Mouse (Mus musculus): ENCODE data around the gene Msi1.
A peak's percentile ranks its signal among the peaks of the same experiment; 100 is the strongest.
"Not testable (repeated sequence)": the region's sequence is repeated elsewhere in the genome, so short reads cannot be mapped to it uniquely, and the experiment has no call there.

Gene Msi1

DNA sequence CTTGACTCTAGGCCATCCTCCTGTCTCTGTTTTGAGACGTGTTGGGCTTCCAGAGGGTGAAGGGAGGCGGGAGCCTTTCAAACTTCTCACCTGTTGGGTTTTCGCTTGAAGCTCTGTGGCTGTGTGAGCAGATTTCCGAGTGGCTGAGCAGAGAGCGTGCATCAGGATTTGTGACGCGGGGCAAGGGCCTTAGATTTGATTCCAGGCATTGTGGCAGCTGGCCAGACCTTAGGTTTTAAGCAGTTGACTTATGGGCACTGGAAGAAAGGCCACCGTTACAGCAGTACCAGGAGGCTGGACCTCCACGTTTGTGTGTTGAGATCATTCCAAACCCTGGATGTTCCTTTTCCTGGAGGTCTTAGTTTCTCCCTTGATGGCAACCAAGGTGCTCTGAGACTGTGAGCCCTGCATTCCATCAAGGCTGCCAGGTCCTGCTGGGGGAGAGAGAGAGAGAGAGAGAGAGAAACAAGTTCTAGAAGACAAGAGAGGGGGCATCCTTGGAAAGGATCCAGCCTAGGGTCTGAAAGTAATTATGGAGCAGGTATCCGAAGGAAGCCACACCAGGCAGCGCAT lies 5.0 kb downstream of the Msi1 start:
- DNase-seq: no peak

DNA sequence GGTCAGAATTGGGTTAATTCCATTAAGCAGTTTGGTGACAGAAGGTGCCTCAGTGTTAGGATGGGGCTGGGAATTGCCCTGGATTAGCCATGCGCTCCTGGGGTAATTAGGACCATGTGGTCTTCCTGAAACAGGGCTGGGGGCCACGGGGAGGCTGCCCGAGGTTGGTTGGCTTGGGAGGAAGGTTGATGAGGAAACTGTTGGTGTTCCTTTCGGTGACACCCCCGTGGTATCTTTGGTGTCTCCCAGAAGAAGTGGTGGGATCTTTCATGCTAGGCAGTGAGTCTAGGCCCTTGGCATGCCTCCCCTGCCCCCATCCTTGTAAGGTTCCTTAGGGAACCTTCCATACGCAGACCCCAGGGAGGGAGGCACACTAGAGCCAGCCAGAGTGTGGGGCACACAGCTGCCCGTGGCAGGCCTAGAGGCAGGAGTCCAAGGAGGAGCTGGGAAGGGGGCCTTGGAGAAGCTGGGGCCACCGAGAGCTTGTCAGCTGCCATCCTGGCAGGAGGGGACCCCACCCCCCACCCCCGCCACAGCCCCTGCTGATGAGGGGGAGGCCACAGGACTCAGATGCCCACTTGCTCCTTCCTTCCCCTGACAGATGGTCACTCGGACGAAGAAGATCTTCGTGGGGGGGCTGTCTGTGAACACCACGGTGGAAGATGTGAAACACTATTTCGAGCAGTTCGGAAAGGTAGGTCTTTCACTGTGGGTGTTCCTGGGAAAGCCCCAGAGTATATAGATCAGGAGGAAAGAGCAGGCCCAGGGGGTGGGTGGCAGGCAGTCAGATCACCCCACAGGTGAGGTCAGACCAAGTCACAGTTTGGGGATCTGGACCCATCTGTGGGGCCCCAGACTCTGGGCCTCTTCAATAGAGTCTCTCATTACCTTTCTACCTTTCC lies 5.7 kb downstream of the Msi1 start:
- DNase-seq: no peak

DNA sequence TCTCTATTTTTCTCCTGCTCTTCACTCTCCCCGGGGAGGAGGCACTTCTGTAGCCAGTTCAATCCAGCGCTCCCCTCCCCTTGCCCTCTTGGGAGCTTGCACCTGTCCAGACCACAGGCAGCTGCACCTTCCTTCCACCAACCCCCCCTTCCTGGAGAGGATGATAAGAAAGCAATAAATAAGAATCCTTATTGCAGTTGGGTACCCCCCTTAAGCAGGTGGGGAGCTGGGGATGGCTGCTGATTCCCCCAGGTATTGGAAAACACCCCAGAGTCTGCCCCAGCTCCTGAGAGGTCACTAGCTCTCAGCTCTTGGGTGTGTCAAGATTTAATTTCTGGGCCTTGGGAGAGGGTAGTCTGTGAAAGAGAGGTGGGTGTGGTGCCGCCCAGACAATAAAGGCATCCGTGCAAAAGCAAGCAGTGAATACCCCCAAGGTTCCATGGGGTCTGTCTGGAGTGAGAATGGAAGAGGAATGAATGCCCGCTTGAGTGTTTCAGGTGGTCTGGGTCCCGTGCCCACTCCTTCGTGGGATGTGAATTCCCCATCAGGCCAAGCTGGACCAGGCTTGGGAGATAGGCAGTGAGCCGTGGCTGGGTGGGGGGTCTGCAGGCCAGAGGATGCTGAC lies 6.5 kb downstream of the Msi1 start:
- DNase-seq: no peak

DNA sequence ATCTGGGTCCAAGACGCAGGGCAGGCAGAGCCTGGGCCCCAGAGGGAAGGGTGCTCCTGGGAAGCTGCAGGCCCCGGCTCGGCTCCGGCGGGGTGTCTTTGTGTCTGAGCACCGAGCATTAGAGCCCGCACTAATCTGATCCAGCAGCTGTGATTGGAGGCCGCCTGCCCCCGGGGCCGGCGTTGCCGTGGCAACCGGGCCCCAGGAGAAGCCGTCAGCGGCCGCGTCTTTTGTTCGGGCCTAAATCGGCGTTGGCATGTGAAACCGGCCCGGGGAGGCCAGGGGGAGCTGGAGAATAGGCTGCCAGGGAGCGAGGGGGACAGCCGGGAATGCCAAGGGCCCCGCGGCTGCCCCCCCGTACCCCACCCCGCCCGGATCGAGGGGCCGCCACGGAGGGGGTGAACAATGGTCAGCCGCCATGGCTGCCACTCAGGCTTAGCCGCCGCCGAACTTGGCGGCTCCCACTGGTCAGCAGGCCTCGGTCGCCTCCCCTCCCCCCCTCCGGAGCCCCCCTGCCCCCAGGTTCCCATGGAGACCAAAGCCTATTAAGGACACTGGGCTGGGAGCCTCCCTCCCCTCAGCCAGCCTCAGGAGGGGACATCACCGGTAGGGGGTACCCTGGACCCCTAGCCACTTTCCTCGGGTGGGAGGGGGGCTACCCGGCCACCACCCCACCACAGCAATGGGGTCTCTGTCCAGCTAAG lies 7.2 kb downstream of the Msi1 start:
- no peak for DNase-seq

DNA sequence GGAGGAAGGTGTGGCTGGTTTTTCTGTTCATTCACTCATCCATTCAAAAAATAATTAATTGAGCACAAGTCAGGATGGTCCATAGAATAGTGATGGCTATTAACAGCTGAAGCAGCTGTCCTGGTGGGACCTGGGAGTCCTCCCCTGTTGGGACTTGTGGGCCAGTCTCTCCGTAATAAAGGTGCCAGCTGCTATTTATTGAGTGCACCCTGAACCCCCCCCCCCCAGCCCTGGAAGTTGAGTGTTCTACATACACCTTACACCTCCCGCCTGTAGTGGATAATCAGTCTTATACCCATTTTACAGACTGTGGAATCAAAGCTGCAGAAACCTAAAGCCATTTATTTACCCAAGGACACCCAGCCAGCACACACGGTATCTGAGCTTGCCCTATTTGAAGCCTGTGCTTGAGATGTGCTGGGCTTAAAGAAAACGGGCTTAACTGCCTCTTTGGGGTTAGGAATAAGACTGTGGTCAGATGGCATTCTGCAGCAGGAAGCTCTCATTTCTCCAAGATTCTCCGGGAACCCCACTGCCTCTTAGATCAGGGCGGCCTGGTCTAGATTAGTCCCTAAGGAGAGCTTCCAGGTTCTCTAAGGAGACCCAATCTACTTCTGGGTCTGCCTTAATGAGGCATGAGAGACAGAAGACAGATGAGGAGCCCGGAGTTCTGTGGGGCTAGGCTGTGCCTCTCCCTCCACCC lies 8.0 kb downstream of the Msi1 start:
- DNase-seq: no peak

DNA sequence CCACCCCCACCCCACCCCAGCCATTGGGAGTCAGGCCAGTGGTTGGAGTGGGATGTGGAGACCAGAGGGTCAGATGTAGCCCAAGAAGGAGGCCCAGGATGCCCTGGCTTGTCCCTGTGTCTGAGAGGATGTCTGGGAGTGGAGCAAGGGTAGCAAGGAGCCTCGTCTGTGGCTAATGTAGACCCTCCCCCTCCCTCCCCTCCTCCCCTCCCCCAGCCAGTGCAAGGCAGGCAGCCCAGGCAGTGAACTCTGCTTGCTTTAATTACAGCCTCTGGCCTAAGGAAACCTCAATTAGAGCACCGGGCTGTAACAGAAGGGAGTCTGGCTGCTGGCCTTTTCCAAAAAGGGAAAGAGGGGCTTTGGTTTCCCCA lies 8.5 kb downstream of the Msi1 start:
- DNase-seq: no peak

DNA sequence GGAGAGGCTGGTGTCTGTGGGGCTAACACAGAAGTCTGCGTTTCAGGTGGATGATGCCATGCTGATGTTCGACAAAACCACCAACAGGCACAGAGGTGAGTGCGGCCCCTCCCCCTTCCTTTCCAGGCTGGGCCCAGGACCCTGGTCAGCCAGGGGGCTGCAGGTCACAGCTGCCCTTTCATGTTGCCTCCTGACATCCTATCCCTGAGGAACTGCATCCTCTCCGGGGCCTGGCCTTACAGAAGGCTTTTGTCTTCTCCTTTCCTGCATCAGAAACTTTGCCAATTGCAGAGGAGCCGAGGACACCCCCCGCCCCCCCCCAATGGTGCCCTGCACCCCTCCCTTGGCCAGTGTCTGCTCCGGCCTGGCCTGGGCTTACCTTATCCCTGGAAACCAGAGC lies 9.3 kb downstream of the Msi1 start:
- DNase-seq: no peak

DNA sequence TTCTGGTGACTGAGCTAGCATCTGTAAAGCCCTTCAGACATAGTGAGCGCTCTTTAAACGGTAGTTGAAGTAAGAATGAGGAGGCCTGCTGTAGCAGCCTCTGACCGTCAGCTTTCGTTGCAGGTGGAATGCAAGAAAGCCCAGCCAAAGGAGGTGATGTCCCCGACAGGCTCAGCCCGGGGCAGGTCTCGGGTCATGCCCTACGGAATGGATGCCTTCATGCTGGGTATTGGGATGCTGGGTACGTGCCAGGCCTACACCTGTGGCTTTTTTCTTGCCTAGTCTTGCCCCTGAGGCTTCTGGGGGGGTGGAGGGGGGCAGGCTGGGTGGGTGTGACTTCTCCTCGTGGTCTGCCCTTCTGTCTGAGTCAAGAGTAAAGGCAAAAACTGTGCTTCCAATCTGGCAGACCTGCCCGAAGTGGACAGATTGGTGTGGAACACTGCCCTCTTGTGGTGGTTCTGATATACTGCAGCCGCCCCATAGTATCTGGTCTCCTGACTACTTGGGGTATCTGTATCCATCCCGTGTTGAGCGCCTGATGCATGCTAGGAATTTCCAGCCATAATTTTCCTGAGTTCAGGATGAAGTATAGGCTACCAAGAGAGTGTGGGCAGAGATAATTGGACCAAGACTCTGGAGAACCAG lies 11.9 kb downstream of the Msi1 start:
- peak; percentile 27 to 52 for DNase-seq

DNA sequence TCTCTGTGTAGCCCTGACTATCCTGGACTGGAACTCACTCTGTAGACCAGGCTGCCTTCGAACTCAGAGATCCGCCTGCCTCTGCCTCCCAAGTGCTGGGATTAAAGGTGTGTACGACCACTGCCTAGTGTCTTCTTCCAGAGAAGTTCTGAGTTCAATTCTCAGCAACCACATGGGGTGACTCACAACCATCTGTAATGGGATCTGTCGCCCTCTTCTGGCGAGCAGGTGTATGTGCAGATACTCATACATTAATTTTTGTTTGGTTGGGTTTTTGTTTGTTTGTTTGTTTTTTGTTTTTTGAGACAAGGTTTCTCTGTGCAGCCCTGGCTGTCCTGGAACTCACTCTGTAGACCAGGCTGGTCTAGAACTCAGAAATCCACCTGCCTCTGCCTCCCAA lies 13.3 kb downstream of the Msi1 start:
- DNase-seq: not testable (repeated sequence)

DNA sequence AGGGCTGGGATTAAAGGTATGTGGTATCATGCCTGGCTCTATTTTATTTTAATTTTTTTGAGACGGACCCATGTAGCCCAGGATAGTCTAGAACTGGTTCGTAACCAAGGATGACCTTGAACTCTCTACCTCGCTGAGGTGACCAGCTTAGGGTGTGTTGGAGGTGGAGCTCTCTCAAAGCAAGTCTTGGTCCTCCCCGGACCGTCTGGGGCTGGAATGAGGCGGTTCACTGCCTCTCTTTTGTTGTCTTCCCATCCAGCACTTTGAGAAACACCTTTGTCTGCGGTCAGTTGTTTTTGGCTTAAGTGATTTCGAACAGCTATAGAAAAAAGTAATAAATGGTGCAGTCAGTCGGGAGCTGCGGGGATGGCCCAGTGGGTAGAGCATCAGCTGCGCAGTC lies 14.7 kb downstream of the Msi1 start:
- no peak for DNase-seq

DNA sequence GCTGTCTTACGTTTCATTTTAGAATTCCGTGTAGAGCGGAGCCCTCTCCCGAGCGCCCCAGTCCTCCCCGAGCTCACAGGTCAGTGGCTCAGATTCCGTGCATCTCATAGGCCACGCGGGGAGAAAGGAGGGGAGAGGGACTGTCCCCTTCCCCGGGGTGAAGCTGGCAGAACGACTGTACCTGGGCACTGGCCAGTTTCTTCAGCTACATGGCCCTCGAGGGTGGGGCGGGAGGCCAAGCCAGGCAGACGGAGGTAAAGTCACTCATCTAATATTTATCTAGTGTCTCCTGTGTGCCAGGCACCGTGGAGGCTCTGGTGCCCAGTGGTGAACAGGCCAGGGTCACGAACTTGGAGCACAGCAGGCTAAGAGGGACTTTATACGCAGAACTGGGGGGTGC lies 17.7 kb downstream of the Msi1 start:
- no peak for DNase-seq

DNA sequence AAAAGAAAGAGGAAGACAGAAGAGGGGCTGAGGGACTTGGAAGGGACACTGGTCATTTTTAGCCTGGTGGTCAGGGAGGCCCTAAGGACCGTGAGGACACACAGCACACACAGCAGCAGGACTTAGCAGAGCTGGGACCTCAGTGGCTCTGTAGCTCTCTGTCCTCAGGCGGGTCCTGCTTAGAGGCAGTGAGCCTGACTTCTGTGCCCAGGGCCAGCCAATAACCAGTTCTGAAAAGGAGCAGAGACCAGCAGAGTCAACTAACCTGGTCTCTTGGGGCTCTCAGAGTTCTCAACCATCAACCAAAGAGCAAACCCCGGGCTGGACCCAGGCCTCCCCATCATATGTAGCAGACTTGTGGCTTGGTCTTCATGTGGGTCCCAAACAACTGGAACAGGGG lies 19.8 kb downstream of the Msi1 start:
- no peak for DNase-seq

DNA sequence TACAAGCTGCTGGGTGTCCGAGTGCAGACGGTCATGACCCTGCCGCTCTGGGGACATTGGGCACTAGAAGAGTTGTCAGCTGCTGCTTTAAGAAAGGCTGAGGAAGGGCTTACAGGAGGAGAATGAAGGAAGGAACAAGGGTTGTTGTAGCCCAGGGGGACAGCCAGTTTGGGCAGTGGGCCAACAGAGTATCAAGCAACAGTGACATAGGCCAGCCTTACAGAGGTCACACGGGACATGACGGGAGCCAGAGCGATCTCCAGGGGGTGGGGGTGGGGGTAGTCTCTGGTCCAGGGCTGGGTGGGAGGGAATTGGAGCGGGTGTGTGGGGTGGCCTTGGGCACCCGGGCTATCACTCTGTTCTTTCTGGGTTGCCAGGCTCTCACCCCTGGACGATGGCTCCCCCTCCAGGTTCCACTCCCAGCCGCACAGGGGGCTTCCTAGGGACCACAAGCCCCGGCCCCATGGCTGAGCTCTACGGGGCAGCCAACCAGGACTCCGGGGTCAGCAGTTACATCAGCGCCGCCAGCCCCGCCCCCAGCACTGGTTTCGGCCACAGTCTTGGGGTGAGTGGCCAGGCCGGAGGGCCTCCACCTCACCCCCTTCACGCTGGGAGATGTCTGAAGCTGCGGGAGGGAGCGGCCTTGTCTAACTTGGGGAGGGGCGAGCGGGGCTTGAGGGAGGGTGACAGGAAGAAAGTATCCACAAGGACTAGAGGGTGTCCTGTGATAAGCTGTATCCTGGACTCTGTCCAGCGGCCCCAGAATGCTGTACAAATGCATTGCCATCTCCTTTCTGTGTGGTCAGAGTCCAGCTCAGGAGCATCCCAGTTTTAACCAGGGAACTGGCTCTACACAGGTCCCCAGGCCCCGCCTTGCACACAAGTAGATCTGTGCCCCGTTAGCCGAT lies 21.3 kb downstream of the Msi1 start:
- DNase-seq: no peak

DNA sequence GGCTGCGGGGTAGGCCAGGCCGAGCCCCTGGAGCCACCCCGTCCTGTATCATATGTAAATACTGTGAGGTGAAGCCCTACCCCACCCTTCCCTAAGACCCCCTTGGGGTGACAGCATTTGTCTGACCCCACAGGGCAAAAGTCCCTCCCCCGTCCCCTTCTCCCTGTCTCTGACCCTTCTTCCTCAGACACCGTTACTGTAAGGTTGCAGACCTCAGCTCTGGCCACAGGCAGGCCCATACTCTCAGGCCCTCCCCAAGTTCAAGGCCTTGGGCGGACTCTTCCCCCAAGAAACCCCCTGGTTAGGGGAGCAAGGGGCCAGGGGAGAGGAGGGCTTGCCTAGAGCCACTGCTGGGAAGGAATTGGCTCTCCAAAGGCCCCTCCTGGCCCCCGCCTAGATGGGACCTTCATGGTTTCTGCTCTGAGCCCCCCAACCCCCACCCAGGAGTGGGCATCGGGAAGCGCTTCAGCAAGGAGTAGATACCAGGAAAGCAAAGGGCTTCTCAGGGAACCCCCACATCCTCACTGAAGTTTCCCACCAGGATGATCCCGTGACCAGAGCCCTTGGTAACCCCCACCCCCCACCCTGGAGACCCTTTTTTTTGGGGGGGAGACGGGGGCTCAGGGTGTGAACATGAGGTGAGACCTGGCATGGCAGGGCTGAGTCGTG lies 25.2 kb downstream of the Msi1 start:
- no peak for DNase-seq

DNA sequence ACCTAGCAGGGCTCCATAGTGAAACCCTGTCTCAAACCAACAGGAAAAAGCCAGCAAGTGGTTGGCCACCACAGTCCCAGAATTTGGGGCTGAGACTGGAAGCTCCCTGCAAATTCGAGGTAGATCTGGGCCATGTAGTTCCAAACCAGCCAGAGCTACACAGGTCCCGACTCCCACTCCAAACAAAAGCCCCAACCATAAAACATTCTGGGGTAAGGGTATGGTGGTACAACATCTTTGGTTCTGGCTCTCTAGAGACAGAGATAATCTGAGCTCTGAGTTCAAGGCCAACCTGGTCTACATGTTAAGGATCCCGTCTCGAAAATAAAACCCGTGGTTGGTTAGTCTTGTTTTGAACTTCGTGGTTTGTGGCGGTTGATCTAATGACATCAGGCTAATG lies 26.4 kb downstream of the Msi1 start:
- no peak for DNase-seq

DNA sequence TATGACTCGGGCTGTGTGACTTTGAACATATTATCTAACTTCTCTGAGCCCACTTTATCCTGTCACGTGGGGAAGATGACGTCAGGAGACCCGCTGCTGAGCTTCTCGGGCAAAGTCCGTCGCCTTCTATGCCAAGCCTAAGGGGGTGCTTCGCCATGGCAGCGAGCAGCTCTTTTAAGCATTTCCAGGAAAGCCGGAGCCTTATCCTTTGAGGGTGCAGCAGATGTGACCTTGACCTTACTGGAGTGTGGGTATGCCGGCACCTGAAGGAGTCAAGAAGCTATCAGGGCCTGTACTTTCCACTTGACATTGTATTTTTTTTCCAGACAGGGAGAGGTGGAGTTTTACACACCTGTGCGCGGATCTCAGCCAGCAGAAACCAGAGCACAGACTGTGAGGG lies 29.5 kb downstream of the Msi1 start:
- no peak for DNase-seq

DNA sequence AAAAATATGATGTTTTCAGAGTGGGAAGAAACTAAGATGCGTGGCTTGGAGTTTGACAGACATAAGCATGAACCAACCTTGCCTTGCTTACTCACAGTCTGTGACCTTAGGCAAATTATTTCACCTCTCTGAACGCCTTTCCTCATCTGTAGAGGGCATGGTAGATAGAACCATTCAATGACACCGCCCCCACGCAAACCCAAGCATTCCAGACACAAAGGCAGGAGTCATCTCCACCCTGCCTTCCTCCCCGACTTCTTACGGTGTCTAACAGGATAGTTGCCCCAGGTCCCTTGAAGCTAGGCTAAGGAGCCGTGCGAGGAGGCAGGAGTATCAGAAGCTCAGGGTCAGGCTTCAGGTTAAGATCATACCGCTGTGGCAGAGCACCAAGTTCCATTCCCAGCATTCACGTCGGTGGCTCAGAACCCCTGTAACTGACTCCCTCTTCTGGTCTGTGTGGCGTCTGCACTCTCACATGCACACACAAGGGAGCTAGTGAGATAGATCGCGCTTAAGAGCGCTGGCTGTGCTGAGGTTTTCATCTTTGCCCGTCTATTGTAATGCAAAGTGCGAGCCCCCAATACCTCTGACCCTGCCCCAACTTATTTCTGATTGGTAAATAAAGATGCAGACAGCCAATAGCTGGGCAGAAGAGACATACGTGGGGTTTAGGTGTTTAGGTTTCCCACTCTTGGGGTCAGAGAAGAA lies 35.2 kb downstream of the Msi1 start:
- DNase-seq: no peak

DNA sequence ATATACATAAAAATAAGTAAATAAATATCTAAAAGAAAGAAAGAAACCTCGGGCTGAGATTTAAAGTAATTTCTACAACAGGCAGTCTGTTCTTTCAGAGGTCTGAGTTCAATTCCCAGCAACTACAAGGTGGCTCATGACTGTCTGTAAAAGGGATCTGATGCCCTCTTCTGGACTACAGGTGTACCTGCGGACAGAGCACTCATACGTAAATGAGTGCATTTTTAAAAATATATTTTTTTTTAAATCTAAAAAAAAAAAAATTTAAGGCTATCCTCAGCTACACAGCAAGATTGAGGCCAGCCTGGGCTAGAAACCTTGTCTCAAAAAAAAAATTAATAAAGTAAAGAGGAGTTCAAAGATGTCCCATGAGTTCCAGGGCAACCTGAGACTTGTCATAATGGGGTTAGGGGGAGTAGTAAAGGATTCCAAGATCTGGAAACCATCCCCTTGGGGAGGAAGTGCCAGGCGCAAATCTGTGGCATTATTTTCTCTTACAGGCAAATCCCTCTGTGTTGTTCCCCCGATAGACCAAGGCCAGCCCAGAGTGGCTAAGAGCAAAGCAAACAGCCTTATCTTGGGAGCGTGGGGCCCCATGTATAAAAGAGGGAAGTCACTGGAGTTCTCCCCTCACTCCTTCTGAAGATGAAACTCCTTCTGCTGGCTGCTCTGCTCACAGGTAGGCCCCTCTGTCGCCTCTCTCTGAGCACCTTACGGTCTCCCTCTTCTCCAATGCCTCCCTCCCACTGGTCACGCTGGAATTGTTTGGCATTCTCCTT lies 36.4 kb downstream of the Msi1 start, which contains the start of gene Pla2g1b:
TSS of gene Pla2g1b (plus strand) at position 621 of the 779 bp plus-strand sequence.
- no peak for DNase-seq

DNA sequence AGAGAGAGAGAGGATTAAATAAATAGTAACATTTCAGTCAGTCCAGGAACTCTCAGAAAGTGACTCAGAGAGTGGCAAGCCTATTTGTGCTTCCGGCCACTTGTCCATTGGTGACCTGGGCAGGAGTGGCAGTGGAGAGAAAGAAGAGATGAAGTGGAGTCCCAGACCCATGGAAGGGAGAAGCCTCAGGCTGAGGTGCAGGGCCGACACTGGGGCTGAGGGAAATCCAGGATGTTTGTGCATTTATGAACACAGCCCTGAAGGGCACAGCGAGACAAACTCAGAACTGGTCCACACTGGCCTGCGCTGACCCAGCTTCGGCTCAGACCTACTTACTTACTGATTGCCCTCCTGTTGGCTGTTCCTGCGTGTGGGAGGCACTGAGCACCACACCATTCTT lies 40.4 kb downstream of the Msi1 start:
- DNase-seq: no peak

Measured in spleen, adult 18-20 months (tissue).